Comparison of ENCODE assay signal across 23 mouse cellular contexts in the genomic region with DNA sequence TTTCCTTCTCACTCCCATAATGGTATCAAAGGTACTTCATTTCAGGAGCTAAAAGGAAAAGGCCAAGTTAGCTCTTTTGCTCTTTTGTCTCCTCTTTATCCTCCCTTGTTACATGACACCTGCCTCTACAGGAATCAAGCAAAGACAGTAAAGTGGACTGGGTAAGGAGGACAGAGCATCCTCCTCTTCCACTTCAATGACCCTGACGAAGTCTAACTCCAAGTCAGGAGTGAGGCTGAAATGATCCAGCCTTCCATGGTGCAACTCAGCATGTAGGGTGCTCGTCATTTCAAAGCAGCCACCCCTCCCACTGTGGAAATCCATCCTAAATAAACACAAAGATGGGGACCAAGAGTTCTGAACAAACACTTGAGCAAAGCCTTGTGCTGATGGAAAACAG. TPM values are rescaled to one million over a fixed set of nuclear protein-coding genes. Genes with fewer than 3 reads are reported as not detected.
DNase-seq lines count a peak whose midpoint lies in the region; ATAC-seq lines count a peak whose summit lies in the region.
"Had no signal": no experiment of that assay in that cellular context is flagged by ENCODE, and none has a peak within 500 bp of the region (broad histone marks: within the 10 kb centered on the region; RNA-seq: fewer than 3 reads in every experiment).

No protein-coding gene starts in this region.

- no peak overlapping the region for H3K27ac ChIP-seq in kidney, embryonic 14.5 days (ENCODE audit: low read depth, low read length)
- no peak overlapping the region for H3K27ac ChIP-seq in kidney, embryonic 16.5 days (ENCODE audit: low read length)
- H3K27ac ChIP-seq: embryonic facial prominence, embryonic 13.5 days; embryonic facial prominence, embryonic 15.5 days; forebrain, embryonic 10.5 days; forebrain, embryonic 12.5 days had no signal

- H3K27me3 ChIP-seq in kidney, embryonic 14.5 days (ENCODE audit: control insufficient read depth, insufficient read depth, low read length): no peaks in the 10 kb centered on the region
- no peaks in the 10 kb centered on the region for H3K27me3 ChIP-seq in kidney, embryonic 16.5 days (ENCODE audit: insufficient read depth, low read length)
- H3K27me3 ChIP-seq: embryonic facial prominence, embryonic 13.5 days; embryonic facial prominence, embryonic 15.5 days; forebrain, embryonic 12.5 days had no signal

- no peaks in the 10 kb centered on the region for H3K4me1 ChIP-seq in kidney, embryonic 14.5 days (ENCODE audit: control insufficient read depth, insufficient read depth, low read length)
- no peaks in the 10 kb centered on the region for H3K4me1 ChIP-seq in kidney, embryonic 16.5 days (ENCODE audit: insufficient read depth, low read length)
- H3K4me1 ChIP-seq: embryonic facial prominence, embryonic 13.5 days; embryonic facial prominence, embryonic 15.5 days; forebrain, embryonic 10.5 days; forebrain, embryonic 12.5 days had no signal

- H3K36me3 ChIP-seq in kidney, embryonic 14.5 days (ENCODE audit: control insufficient read depth, insufficient read depth, low read length): no peaks in the 10 kb centered on the region
- no peaks in the 10 kb centered on the region for H3K36me3 ChIP-seq in kidney, embryonic 16.5 days (ENCODE audit: insufficient read depth, low read length)
- H3K36me3 ChIP-seq: embryonic facial prominence, embryonic 13.5 days; embryonic facial prominence, embryonic 15.5 days; forebrain, embryonic 10.5 days; forebrain, embryonic 12.5 days had no signal

- H3K4me3 ChIP-seq in kidney, embryonic 14.5 days (ENCODE audit: low read length): no peak overlapping the region
- H3K4me3 ChIP-seq in kidney, embryonic 16.5 days (ENCODE audit: low read length): no peak overlapping the region
- H3K4me3 ChIP-seq: embryonic facial prominence, embryonic 13.5 days; embryonic facial prominence, embryonic 15.5 days; erythroblast, embryonic 14.5 days; forebrain, embryonic 10.5 days; forebrain, embryonic 12.5 days had no signal

- WGBS in kidney, embryonic 14.5 days: 40% methylated on average over 2 of the region's 2 CpGs
- WGBS in kidney, embryonic 16.5 days: 26% methylated on average over 2 of the region's 2 CpGs

- peak; percentile 83; the same call in 1 of the 2 replicates for ATAC-seq in kidney, embryonic 14.5 days (ENCODE audit: low FRiP score, low TSS enrichment)
- ATAC-seq in kidney, embryonic 16.5 days (ENCODE audit: low FRiP score, low TSS enrichment): peak; percentile 63; the same call in 1 of the 2 replicates
- ATAC-seq: forebrain, embryonic 14.5 days had no signal

- no peak for DNase-seq in kidney, adult 18-20 months
- no peak for DNase-seq in kidney, adult 8-10 months
- peak; percentile 7 for DNase-seq in lung, postnatal 36 days
- DNase-seq in lung, postnatal 25 days (ENCODE audit: low spot score): no peak
- DNase-seq: adrenal gland, adult 2 months; adrenal gland, postnatal 10 days; adrenal gland, postnatal 25 days; cerebellum, adult 11 months; cerebellum, adult 18-20 months; cerebellum, adult 8-10 months; cerebellum, adult 9-11 months; cerebellum, postnatal 14 days; cerebellum, postnatal 36 days; embryo, embryonic 11 days had no signal

- no peaks in the 10 kb centered on the region for H3K9me3 ChIP-seq in kidney, embryonic 14.5 days (ENCODE audit: control insufficient read depth, low read length)
- H3K9me3 ChIP-seq in kidney, embryonic 16.5 days (ENCODE audit: low read length): no peaks in the 10 kb centered on the region
- H3K9me3 ChIP-seq: embryonic facial prominence, embryonic 13.5 days; embryonic facial prominence, embryonic 15.5 days; forebrain, embryonic 10.5 days; forebrain, embryonic 12.5 days had no signal

- no peak overlapping the region for H3K4me2 ChIP-seq in kidney, embryonic 14.5 days (replicated peaks; ENCODE audit: low read depth, low read length)
- H3K4me2 ChIP-seq in kidney, embryonic 16.5 days (replicated peaks; ENCODE audit: low read depth, low read length): no peak overlapping the region
- H3K4me2 ChIP-seq: embryonic facial prominence, embryonic 13.5 days; embryonic facial prominence, embryonic 15.5 days; forebrain, embryonic 12.5 days had no signal

- no peak overlapping the region for H3K9ac ChIP-seq in kidney, embryonic 14.5 days (ENCODE audit: low read depth, low read length)
- H3K9ac ChIP-seq in kidney, embryonic 16.5 days (replicated peaks; ENCODE audit: low read length): no peak overlapping the region
- H3K9ac ChIP-seq: embryonic facial prominence, embryonic 13.5 days; embryonic facial prominence, embryonic 15.5 days; forebrain, embryonic 12.5 days had no signal

RNA-seq across cellular contexts. Expression of a gene that starts 9.7 kb away (rescaled TPM):
- 2.6 and 2.7 TPM in 2 replicates for polyA plus RNA-seq in kidney, embryonic 14.5 days (2014; fragmentation: Nextera tagmentation; extraction: Ambion mirVana)
- polyA plus RNA-seq in kidney, embryonic 16.5 days (2015; fragmentation: Nextera tagmentation; extraction: Ambion mirVana): 2.5 and 3.0 TPM in 2 replicates
- polyA plus RNA-seq: C2C12; erythroblast, embryonic 14.5 days had no signal
